Mouse (Mus musculus): ENCODE results near the gene Bicdl2. TPM values are rescaled to one million over a fixed set of nuclear protein-coding genes. Genes with fewer than 3 reads are reported as not detected.

Bicdl2 gene
- polyA plus RNA-seq, 1 experiment from 2014 or later: 3.8 TPM

DNA sequence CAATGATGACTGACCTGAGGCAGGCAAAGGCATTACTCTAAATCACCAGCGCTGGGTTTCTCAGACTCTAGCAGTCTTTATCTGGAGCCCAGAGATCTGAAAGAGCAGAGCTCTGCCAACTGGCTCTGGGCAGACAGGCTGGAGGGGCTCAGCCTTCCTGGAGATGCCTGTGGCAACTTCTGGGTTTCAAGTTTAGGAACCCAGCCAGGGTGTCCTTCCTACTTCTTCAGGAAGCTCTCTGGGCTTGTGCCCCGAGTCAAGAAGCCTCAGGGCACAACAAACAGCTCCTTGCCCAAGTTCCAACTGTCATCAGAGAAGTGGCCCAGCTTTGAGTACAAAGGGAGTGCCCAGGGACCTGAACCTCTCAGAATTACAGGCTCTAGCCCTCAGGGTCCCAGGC, 5.9 kb upstream of the Bicdl2 start:
- no peak for ATAC-seq (ENCODE audit: insufficient number of reproducible peaks, insufficient read depth, low FRiP score, low TSS enrichment, low read depth)
- Histone ChIP-seq H3K9ac (no peak overlapping the region), H3K27me3 (peaks cover 7% of the 10 kb centered on the region), H3K4me3 (no peak overlapping the region), H3K9me3 (no peaks in the 10 kb centered on the region), H3K36me3 (no peaks in the 10 kb centered on the region), H3K27ac (no peak overlapping the region), H3K4me1 (no peaks in the 10 kb centered on the region), H3K4me2 (no peak overlapping the region)
- WGBS: 44% methylated on average over 2 of the region's 2 CpGs

DNA sequence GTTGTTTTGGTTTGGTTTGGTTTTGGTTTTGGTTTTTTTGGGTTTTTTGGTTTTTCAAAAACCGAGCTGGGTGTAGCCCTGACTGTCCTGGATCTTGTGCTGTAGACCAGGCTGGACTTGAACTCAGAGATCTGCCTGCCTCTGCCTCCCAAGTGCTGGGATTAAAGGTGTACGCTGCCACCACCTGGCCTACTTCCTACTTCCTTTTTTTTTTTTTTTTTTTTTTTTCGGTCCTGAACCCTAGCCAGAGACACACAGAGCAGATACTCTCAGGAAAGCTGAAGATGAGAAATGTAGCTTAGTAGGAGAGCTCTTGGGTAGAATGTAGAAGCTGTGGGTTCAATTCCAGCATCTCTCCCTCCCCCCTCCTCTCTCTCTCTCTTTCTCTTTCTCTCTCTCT, 1.9 kb upstream of the Bicdl2 start:
- Histone ChIP-seq H3K36me3 (no peaks in the 10 kb centered on the region), H3K27me3 (peaks cover 47% of the 10 kb centered on the region), H3K4me1 (0 out of 2 replicates have a peak, but pooled peaks cover 6% of the 10 kb centered on the region), H3K4me2 (no peak overlapping the region), H3K9me3 (no peaks in the 10 kb centered on the region), H3K4me3 (no peak overlapping the region), H3K27ac (no peak overlapping the region), H3K9ac (no peak overlapping the region)
- no peak for ATAC-seq (ENCODE audit: insufficient number of reproducible peaks, insufficient read depth, low FRiP score, low TSS enrichment, low read depth)
- 83% methylated on average over 3 of the region's 3 CpGs for WGBS

DNA sequence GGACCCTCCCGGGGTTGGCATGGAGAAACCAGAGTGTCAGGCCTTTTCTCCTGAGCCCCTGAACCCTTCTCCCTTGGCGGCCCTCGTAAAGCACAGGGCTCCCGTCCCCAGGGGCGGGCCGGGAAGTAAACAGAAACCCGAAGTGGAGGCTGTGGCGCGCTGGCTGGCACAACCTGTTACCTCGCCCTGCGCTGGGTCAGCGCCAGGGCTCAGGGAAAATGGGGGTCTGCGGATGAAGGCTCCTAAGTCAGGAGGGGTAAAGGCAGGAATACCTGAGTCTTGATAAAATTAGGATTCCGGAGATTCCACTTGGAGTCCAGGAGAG, 532 bp downstream of the Bicdl2 start:
- ATAC-seq (ENCODE audit: insufficient number of reproducible peaks, insufficient read depth, low FRiP score, low TSS enrichment, low read depth): no peak
- Histone ChIP-seq H3K4me2 (peak overlapping the region; percentile 45), H3K9ac (no peak overlapping the region), H3K27me3 (peaks cover 47% of the 10 kb centered on the region), H3K27ac (no peak overlapping the region), H3K4me1 (peaks cover 19% of the 10 kb centered on the region), H3K36me3 (peaks cover 1% of the 10 kb centered on the region; the same call in 1 of the 2 replicates), H3K4me3 (peak overlapping the region; percentile 24), H3K9me3 (no peaks in the 10 kb centered on the region)
- WGBS: 4% methylated on average over 14 of the region's 14 CpGs

DNA sequence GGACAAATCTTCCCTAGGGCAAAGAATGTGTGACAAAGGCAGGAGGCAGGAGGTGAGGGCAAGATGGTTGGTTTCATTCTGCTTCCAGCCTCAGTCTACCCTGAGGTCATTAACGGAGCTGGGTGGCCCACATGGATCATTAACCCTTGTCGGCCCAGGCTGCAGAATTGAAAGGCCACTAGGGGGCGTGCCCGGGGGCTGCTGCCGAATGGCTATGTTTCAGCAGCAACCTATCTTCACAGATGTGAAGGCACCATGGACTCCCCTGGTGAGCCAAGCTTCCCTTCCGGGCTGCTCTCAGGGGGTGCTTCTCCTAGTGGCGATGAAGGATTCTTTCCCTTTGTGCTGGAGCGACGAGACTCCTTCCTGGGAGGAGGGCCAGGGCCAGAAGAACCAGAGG, 1.2 kb downstream of the Bicdl2 start:
- H3K4me1 ChIP-seq: peaks cover 19% of the 10 kb centered on the region
- ATAC-seq (ENCODE audit: insufficient number of reproducible peaks, insufficient read depth, low FRiP score, low TSS enrichment, low read depth): no peak
- no peaks in the 10 kb centered on the region for H3K9me3 ChIP-seq
- no peak overlapping the region for H3K4me2 ChIP-seq
- peak overlapping the region; percentile 24; the same call in 1 of the 2 replicates for H3K4me3 ChIP-seq
- peaks cover 8% of the 10 kb centered on the region for H3K36me3 ChIP-seq
- H3K27me3 ChIP-seq: peaks cover 47% of the 10 kb centered on the region
- WGBS: 2% methylated on average over 9 of the region's 9 CpGs
- H3K9ac ChIP-seq: no peak overlapping the region
- no peak overlapping the region for H3K27ac ChIP-seq

DNA sequence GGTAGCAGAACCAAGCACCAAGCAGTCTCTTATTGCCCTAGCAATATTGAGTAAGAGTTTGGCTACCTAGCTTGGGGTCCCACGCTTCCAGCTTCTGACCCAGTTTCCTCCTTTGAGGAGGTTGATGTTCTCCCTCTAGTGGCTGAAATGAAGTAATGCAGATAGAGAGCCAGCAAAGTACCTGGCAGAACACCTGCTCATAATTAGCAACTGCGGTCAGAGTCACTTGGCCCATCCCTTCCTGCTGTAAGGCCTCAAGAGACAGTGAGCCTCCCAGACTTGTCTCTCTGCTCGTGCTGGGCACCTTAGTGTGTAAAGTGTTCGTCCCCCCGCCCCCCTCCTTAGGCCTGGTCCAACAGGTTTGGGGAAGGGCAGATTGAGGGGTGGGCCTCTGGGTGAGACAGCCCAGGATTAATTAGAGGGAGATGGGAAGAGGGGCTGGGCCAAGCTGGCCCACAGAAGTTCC, 4.3 kb downstream of the Bicdl2 start:
- Histone ChIP-seq H3K27me3 (peaks cover 38% of the 10 kb centered on the region), H3K4me2 (peak overlapping the region; percentile 11), H3K9me3 (no peaks in the 10 kb centered on the region), H3K4me1 (peaks cover 19% of the 10 kb centered on the region), H3K27ac (no peak overlapping the region), H3K4me3 (peak overlapping the region; percentile 3; the same call in 1 of the 2 replicates), H3K36me3 (peaks cover 39% of the 10 kb centered on the region), H3K9ac (no peak overlapping the region)
- WGBS: 6% methylated on average over 5 of the region's 5 CpGs
- 0 out of 2 replicates have a peak, but pooled peaks have one; percentile 33 for ATAC-seq (ENCODE audit: insufficient number of reproducible peaks, insufficient read depth, low FRiP score, low TSS enrichment, low read depth)

DNA sequence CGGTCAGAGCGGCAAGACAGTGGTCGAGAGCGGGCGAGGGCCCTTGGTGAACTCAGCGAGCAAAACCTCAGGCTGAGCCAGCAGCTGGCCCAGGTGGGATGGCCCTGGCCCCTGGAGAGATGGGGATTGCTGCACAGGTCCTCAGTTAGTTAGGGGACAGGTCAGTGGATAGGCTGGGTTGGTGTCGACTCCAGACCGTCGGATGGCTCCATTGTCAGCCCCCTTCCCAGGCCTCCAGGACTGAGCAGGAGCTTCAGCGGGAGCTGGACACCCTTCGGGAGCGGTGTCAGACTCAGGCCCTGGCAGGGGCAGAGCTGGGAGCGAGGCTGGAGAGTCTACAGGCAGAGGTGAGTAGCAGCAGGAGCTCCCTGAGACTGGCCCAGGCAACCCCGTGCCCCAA, 5.2 kb downstream of the Bicdl2 start:
- Histone ChIP-seq H3K9me3 (no peaks in the 10 kb centered on the region), H3K27ac (no peak overlapping the region), H3K27me3 (peaks cover 28% of the 10 kb centered on the region), H3K4me1 (peaks cover 19% of the 10 kb centered on the region), H3K4me2 (0 out of 2 replicates have a peak overlapping the region, but pooled peaks have one; percentile 11), H3K4me3 (no peak overlapping the region), H3K9ac (no peak overlapping the region), H3K36me3 (peaks cover 48% of the 10 kb centered on the region)
- no peak for ATAC-seq (ENCODE audit: insufficient number of reproducible peaks, insufficient read depth, low FRiP score, low TSS enrichment, low read depth)
- 76% methylated on average over 14 of the region's 14 CpGs for WGBS

DNA sequence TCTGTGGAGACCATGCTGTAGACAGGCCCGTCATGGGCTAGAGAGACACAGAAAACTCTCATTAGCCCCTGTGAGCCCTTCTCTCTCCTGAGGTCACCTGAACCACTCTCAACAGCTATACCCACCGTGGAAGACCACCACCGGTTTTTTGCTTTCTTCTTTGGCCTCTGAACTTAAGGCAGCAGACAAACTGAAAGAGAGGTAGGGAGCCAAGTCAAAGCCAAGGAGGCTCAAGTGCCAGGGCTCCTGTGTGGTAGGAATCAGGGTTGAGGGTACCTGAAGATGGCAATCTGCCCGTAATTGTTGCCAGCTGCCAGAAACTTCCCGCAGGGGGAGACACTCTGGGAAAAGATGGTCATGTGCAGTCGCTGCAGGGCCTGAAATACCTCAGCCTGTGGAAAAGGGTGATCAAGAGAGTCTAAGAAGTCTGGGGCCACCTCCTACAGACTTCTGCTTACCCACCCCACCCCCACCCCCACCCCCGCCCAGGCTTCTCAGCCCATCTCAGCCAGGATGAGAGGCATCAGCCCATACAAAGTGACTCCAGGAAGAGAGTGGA, 10.3 kb downstream of the Bicdl2 start:
- H3K27ac ChIP-seq: no peak overlapping the region
- no peak overlapping the region for H3K4me3 ChIP-seq
- WGBS: 91% methylated on average over 7 of the region's 7 CpGs
- H3K4me2 ChIP-seq: no peak overlapping the region
- no peak for ATAC-seq (ENCODE audit: insufficient number of reproducible peaks, insufficient read depth, low FRiP score, low TSS enrichment, low read depth)
- peaks cover 23% of the 10 kb centered on the region for H3K4me1 ChIP-seq
- no peaks in the 10 kb centered on the region for H3K9me3 ChIP-seq
- H3K9ac ChIP-seq: no peak overlapping the region
- peaks cover 51% of the 10 kb centered on the region for H3K36me3 ChIP-seq
- peaks cover 4% of the 10 kb centered on the region for H3K27me3 ChIP-seq

DNA sequence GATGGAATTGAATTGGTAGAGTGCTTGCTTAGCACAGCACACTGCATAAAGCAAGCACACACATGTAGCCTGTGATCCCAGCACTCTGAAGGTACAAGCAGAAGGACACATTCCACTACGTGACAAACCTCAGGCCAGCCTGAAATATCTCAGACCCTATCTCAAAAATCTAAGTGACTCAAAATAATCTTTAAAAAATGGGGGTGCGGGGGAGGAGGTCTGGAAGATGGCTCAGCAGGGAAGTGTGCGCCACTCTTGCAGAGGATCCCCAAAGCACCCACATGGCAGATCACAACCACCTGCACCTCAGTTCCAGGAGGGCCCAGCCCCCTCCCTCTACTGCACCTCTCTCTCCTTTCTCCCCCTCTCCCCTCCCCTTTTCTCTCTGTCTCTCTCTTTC, 11.2 kb downstream of the Bicdl2 start:
- Histone ChIP-seq H3K27me3 (peaks cover 13% of the 10 kb centered on the region), H3K4me3 (no peak overlapping the region), H3K4me1 (peaks cover 31% of the 10 kb centered on the region), H3K9ac (no peak overlapping the region), H3K36me3 (peaks cover 43% of the 10 kb centered on the region), H3K9me3 (no peaks in the 10 kb centered on the region), H3K4me2 (no peak overlapping the region), H3K27ac (no peak overlapping the region)
- WGBS: 95% methylated on average over 3 of the region's 3 CpGs
- ATAC-seq (ENCODE audit: insufficient number of reproducible peaks, insufficient read depth, low FRiP score, low TSS enrichment, low read depth): no peak

DNA sequence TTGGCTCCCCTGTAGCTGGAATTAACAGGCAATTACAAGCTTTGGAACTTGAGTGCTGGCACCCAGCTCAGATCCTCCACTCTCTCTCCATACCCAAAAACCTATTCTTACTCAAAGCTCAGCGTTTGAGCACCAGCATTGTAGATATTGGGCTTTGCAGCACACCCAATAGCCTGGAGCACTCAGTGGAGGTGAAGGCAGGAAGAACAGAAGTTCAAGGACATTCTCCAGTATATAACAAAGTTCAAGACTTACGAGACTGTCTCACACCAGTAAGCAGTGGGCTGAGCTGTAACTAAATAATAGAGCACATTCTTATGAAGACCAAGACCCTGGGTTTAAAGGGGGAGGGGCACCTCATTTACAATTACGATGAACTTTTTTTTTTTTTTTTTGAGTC, 12.5 kb downstream of the Bicdl2 start:
- H3K36me3 ChIP-seq: peaks cover 30% of the 10 kb centered on the region
- peak overlapping the region; percentile 68 for H3K4me3 ChIP-seq
- H3K27me3 ChIP-seq: peaks cover 21% of the 10 kb centered on the region
- no peaks in the 10 kb centered on the region for H3K9me3 ChIP-seq
- WGBS: 60% methylated on average over 3 of the region's 3 CpGs
- no peak overlapping the region for H3K9ac ChIP-seq
- no peak for ATAC-seq (ENCODE audit: insufficient number of reproducible peaks, insufficient read depth, low FRiP score, low TSS enrichment, low read depth)
- H3K27ac ChIP-seq: no peak overlapping the region
- peaks cover 39% of the 10 kb centered on the region for H3K4me1 ChIP-seq
- peak overlapping the region; percentile 97 for H3K4me2 ChIP-seq

DNA sequence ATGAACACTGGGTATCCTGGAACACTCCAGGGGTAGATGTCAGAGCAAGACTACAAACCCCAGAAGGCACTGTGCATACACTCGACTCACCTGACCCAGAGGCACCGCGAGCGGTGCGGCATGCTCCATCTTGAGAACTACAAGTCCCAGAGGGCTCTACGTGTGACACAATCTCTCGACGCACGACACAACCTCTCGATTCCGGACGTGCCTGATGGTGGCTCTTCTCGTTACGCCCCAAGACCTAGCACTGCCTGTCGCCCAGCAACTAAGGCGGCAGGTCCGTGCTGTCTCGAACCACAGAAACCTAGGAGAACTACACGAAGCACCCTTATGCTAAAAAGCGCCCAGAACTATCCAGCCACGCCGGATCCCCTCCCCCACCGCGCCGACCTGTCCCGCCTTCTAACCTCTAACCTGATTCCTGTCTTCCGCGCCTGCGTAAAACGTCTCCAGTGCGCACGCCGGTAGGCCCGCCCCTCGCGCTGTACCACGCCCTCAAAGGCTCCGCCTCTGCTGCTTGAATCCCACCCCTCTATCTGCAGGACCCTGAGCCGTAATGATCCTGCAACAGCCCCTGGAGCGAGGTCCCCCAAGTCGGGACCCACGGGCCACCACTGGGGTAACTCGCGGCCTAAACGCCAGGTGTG, 13.2 kb downstream of the Bicdl2 start, which contains the start of the genes Hcfc1r1 and Thoc6:
Gene Hcfc1r1, plus strand, starts transcription at position 173 of the 650 bp plus-strand sequence.
Gene Thoc6, minus strand, starts transcription at position 459 of the 650 bp plus-strand sequence.
- peaks cover 28% of the 10 kb centered on the region for H3K27me3 ChIP-seq
- H3K36me3 ChIP-seq: peaks cover 22% of the 10 kb centered on the region
- ATAC-seq (ENCODE audit: insufficient number of reproducible peaks, insufficient read depth, low FRiP score, low TSS enrichment, low read depth): peak; percentile 90
- WGBS: under 1% methylated on average over 45 of the region's 45 CpGs
- peak within 1 kb of the TSS; percentile 68 for H3K4me3 ChIP-seq
- peak within 1 kb of the TSS; percentile 80 for H3K27ac ChIP-seq
- H3K4me1 ChIP-seq: peaks cover 40% of the 10 kb centered on the region
- peak within 1 kb of the TSS; percentile 75 for H3K9ac ChIP-seq
- peak within 1 kb of the TSS; percentile 97 for H3K4me2 ChIP-seq
- no peaks in the 10 kb centered on the region for H3K9me3 ChIP-seq

DNA sequence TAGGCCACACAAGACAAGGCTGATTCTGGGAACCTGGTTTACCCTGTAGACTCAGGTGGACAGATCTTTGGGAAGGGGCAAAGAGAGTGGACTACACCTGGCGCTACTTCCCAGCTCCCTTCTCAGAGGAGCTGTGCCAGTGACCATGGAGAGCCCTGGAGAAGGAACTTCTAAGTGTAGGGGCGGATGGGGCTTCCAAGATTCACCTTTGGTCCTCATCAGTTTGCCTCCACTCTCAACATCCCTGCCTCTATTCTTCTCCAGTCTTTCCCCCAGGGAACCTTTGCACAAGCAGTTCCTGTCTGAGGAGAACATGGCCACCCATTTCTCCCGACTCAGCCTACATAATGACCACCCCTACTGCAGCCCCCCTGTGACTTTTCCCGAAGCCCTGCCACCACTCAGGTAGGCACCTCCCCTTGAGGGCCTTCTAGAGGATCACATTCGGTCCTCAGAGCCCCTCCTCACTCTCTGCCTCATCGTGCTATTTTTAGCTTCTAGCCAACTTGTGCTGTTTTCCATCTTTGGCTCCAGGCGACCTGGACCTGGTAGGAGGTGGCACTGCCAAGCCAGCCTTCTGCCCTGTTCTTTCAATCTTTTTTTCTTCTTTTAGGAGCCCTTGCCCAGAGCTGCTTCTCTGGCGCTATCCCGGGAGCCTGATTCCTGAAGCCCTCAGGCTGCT, 14.1 kb downstream of the Bicdl2 start:
- Histone ChIP-seq H3K27me3 (peaks cover 37% of the 10 kb centered on the region), H3K36me3 (peaks cover 14% of the 10 kb centered on the region), H3K4me2 (peak overlapping the region; percentile 97), H3K9ac (peak overlapping the region; percentile 75), H3K4me1 (peaks cover 40% of the 10 kb centered on the region), H3K27ac (no peak overlapping the region), H3K4me3 (peak overlapping the region; percentile 68), H3K9me3 (no peaks in the 10 kb centered on the region)
- no peak for ATAC-seq (ENCODE audit: insufficient number of reproducible peaks, insufficient read depth, low FRiP score, low TSS enrichment, low read depth)
- 36% methylated on average over 9 of the region's 9 CpGs for WGBS

Data from embryonic facial prominence, embryonic 13.5 days (tissue).